Mouse (Mus musculus) liver, embryonic 14.5 days (tissue): ENCODE measurements around the gene Hadha.

Experiments used
- CTCF ChIP-seq: IDR thresholded peaks from 2 replicates; pipeline ENCODE4 v1.5.1; 2016; ENCODE audit warnings: antibody characterized with exemption, low read depth, control low read depth
- EP300 ChIP-seq: IDR thresholded peaks from 2 replicates; pipeline ENCODE4 v1.6.1; 2016; ENCODE audit warnings: antibody characterized with exemption, low read depth

- TF ChIP-seq CTCF (no peak), EP300 (no peak)
These were observed 62.3 kb downstream of the Hadha start for GRCm38 (mm10) chr5:30092701-30093100.
